Mouse (Mus musculus) limb, embryonic 10.5 days (tissue): ENCODE data around the gene Il16. TPM values are rescaled to one million over a fixed set of nuclear protein-coding genes. Genes with fewer than 3 reads are reported as not detected.

ENCODE experiments used
- DNase-seq: peaks from one replicate; pipeline ENCODE4 v3.0.0-alpha.2; 2017; ENCODE audit warnings: low spot score
- H3K27ac ChIP-seq: fragments of 300-500 bp; sonication (generic); 2 replicates; pipeline ENCODE4 v1.5.1; 2016; ENCODE audit warnings: mild to moderate bottlenecking
- H3K27me3 ChIP-seq: fragments of 300-500 bp; sonication (generic); 2 replicates; pipeline ENCODE4 v1.6.1; 2016; ENCODE audit warnings: low read depth, mild to moderate bottlenecking; ENCODE audit not compliant: poor library complexity, severe bottlenecking
- H3K36me3 ChIP-seq: fragments of 300-500 bp; sonication (generic); 2 replicates; pipeline ENCODE4 v1.6.1; 2016; ENCODE audit warnings: mild to moderate bottlenecking, moderate library complexity
- H3K4me1 ChIP-seq: fragments of 300-500 bp; sonication (generic); 2 replicates; pipeline ENCODE4 v1.6.1; 2016
- H3K4me3 ChIP-seq: fragments of 300-500 bp; sonication (generic); 2 replicates; pipeline ENCODE4 v1.5.1; 2016; ENCODE audit warnings: mild to moderate bottlenecking, moderate library complexity
- H3K9me3 ChIP-seq: fragments of 300-500 bp; sonication (generic); replicated peaks from 2 replicates; pipeline ENCODE4 v1.6.1; 2016; ENCODE audit warnings: mild to moderate bottlenecking
- WGBS: fragments of 180-500 bp; shearing (Covaris S2); methylation state at CpG from one replicate; pipeline ENCODE4 v1.1.7; 2016; 5-methylcytosine and 5-hydroxymethylcytosine counted together
- polyA plus RNA-seq: library from polyadenylated mRNA; unstranded; fragments of >200 nt; fragmentation: Nextera tagmentation; extraction: Ambion mirVana; gene quantifications from 2 replicates; pipeline ENCODE4 v1.2.1, GENCODE M21; 2016

Gene Il16
- polyA plus RNA-seq, 1 experiment from 2014 or later, result 3.4 TPM

- 72% methylated on average over 9 of the region's 9 CpGs for WGBS
- no peaks in the 10 kb centered on the region for H3K9me3 ChIP-seq
- DNase-seq, result no peak
- no peaks in the 10 kb centered on the region for H3K27me3 ChIP-seq
- no peaks in the 10 kb centered on the region for H3K36me3 ChIP-seq
- peaks cover 64% of the 10 kb centered on the region for H3K4me1 ChIP-seq
- peak overlapping the region; percentile 5; the same call in 1 of the 2 replicates for H3K4me3 ChIP-seq
- peak overlapping the region; percentile 82 for H3K27ac ChIP-seq
Observed at GRCm38 (mm10) chr7:83745065-83745412, 487 bp downstream of the Il16 start.

- 91% methylated on average over 4 of the region's 4 CpGs for WGBS
- no peaks in the 10 kb centered on the region for H3K27me3 ChIP-seq
- H3K27ac ChIP-seq, result peak overlapping the region; percentile 82; the same call in 1 of the 2 replicates
- DNase-seq, result no peak
- no peaks in the 10 kb centered on the region for H3K36me3 ChIP-seq
- no peak overlapping the region for H3K4me3 ChIP-seq
- H3K4me1 ChIP-seq, result peaks cover 64% of the 10 kb centered on the region
- H3K9me3 ChIP-seq, result no peaks in the 10 kb centered on the region
Observed at GRCm38 (mm10) chr7:83744250-83744649, 1.3 kb downstream of the Il16 start.

- peaks cover 68% of the 10 kb centered on the region for H3K4me1 ChIP-seq
- DNase-seq, result no peak
- no peaks in the 10 kb centered on the region for H3K9me3 ChIP-seq
- no peaks in the 10 kb centered on the region for H3K27me3 ChIP-seq
- H3K36me3 ChIP-seq, result no peaks in the 10 kb centered on the region
- no peak overlapping the region for H3K27ac ChIP-seq
- H3K4me3 ChIP-seq, result no peak overlapping the region
- WGBS, result 70% methylated on average over 3 of the region's 3 CpGs
Observed at GRCm38 (mm10) chr7:83742690-83743089, 2.8 kb downstream of the Il16 start.

- H3K36me3 ChIP-seq, result no peaks in the 10 kb centered on the region
- H3K4me1 ChIP-seq, result peaks cover 74% of the 10 kb centered on the region
- H3K4me3 ChIP-seq, result no peak overlapping the region
- no peaks in the 10 kb centered on the region for H3K27me3 ChIP-seq
- DNase-seq, result no peak
- no peak overlapping the region for H3K27ac ChIP-seq
- no peaks in the 10 kb centered on the region for H3K9me3 ChIP-seq
- WGBS, result 84% methylated on average over 2 of the region's 2 CpGs
Observed at GRCm38 (mm10) chr7:83742026-83742425, 3.5 kb downstream of the Il16 start.

- WGBS, result 34% methylated on average over 7 of the region's 7 CpGs
- Histone ChIP-seq H3K27ac (peak overlapping the region; percentile 85), H3K27me3 (no peaks in the 10 kb centered on the region), H3K9me3 (no peaks in the 10 kb centered on the region), H3K4me1 (peaks cover 55% of the 10 kb centered on the region), H3K36me3 (no peaks in the 10 kb centered on the region), H3K4me3 (no peak overlapping the region)
- peak; percentile 59 for DNase-seq
Observed at GRCm38 (mm10) chr7:83739680-83740310, 5.7 kb downstream of the Il16 start.

GRCm38 (mm10) chr7:83738623-83739462, 6.7 kb downstream of the Il16 start:
- DNase-seq, result no peak
- Histone ChIP-seq H3K4me1 (peaks cover 46% of the 10 kb centered on the region), H3K27ac (peak overlapping the region; percentile 85), H3K27me3 (no peaks in the 10 kb centered on the region), H3K36me3 (no peaks in the 10 kb centered on the region), H3K9me3 (no peaks in the 10 kb centered on the region), H3K4me3 (no peak overlapping the region)
- WGBS, result 68% methylated on average over 10 of the region's 10 CpGs

- Histone ChIP-seq H3K9me3 (no peaks in the 10 kb centered on the region), H3K4me1 (peaks cover 43% of the 10 kb centered on the region), H3K27me3 (no peaks in the 10 kb centered on the region), H3K36me3 (no peaks in the 10 kb centered on the region), H3K27ac (peak overlapping the region; percentile 85), H3K4me3 (no peak overlapping the region)
- WGBS, result 22% methylated on average over 6 of the region's 6 CpGs
- DNase-seq, result no peak
Observed at GRCm38 (mm10) chr7:83737914-83738490, 7.5 kb downstream of the Il16 start.

GRCm38 (mm10) chr7:83736341-83737115, 9.0 kb downstream of the Il16 start:
- no peaks in the 10 kb centered on the region for H3K9me3 ChIP-seq
- no peaks in the 10 kb centered on the region for H3K27me3 ChIP-seq
- H3K4me1 ChIP-seq, result peaks cover 47% of the 10 kb centered on the region
- WGBS, result 87% methylated on average over 6 of the region's 6 CpGs
- H3K36me3 ChIP-seq, result no peaks in the 10 kb centered on the region
- no peak for DNase-seq
- no peak overlapping the region for H3K4me3 ChIP-seq
- no peak overlapping the region for H3K27ac ChIP-seq

- Histone ChIP-seq H3K27me3 (no peaks in the 10 kb centered on the region), H3K27ac (no peak overlapping the region), H3K4me3 (no peak overlapping the region), H3K9me3 (no peaks in the 10 kb centered on the region), H3K4me1 (peaks cover 36% of the 10 kb centered on the region), H3K36me3 (no peaks in the 10 kb centered on the region)
- peak; percentile 7 for DNase-seq
- 86% methylated on average over 7 of the region's 7 CpGs for WGBS
Observed at GRCm38 (mm10) chr7:83735108-83735781, 10.3 kb downstream of the Il16 start.

GRCm38 (mm10) chr7:83734671-83735082, 10.8 kb downstream of the Il16 start:
- H3K27ac ChIP-seq, result no peak overlapping the region
- H3K27me3 ChIP-seq, result no peaks in the 10 kb centered on the region
- H3K4me1 ChIP-seq, result peaks cover 30% of the 10 kb centered on the region
- DNase-seq, result no peak
- H3K36me3 ChIP-seq, result no peaks in the 10 kb centered on the region
- WGBS, result 80% methylated on average over 6 of the region's 6 CpGs
- H3K4me3 ChIP-seq, result no peak overlapping the region
- H3K9me3 ChIP-seq, result no peaks in the 10 kb centered on the region

- Histone ChIP-seq H3K27me3 (no peaks in the 10 kb centered on the region), H3K9me3 (no peaks in the 10 kb centered on the region), H3K36me3 (no peaks in the 10 kb centered on the region), H3K27ac (no peak overlapping the region), H3K4me3 (no peak overlapping the region), H3K4me1 (peaks cover 26% of the 10 kb centered on the region)
- DNase-seq, result peak; percentile 12
- 94% methylated on average over 3 of the region's 3 CpGs for WGBS
Observed at GRCm38 (mm10) chr7:83734246-83734645, 11.3 kb downstream of the Il16 start.

GRCm38 (mm10) chr7:83732781-83733180, 12.7 kb downstream of the Il16 start:
- DNase-seq, result no peak
- no peaks in the 10 kb centered on the region for H3K9me3 ChIP-seq
- H3K36me3 ChIP-seq, result no peaks in the 10 kb centered on the region
- 92% methylated on average over 3 of the region's 3 CpGs for WGBS
- peaks cover 11% of the 10 kb centered on the region for H3K4me1 ChIP-seq
- no peak overlapping the region for H3K27ac ChIP-seq
- no peak overlapping the region for H3K4me3 ChIP-seq
- no peaks in the 10 kb centered on the region for H3K27me3 ChIP-seq
